Mouse (Mus musculus): ENCODE data around the gene Dnajb1. TPM values are rescaled to one million over a fixed set of nuclear protein-coding genes. Genes with fewer than 3 reads are reported as not detected.

The Dnajb1 gene
- total and polyA plus RNA-seq, 2 experiments: 8.3 to 18.2 TPM

DNA sequence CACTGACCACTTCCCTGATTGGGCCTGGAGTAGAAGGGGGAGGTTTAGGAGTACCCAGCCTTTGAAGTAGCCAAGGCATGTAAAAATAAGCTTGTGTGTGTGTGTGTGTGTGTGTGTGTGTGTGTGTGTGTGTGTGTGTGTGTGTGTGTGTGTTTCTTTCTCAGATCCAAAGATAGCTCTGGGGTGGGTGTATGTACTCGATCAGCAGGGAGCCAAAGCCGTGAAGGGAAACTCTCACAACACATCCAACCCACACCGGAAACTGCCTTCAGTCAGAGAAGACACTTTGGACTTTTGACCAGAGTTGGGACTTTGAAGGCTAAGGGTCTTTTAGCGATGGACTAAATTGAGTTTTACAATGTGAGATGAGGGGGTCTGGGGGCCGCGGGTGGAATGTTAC is 41.7 kb downstream of the Dnajb1 start:
- H3K9ac ChIP-seq (ENCODE audit: low read depth, low read length): no peak overlapping the region
- WGBS: 97% methylated on average over 6 of the region's 6 CpGs
- no peak for DNase-seq (ENCODE audit: extremely low read depth, low read depth, low spot score)
- no peak overlapping the region for H3K4me3 ChIP-seq (ENCODE audit: insufficient read depth, low read depth, low read length)
- no peaks in the 10 kb centered on the region for H3K27me3 ChIP-seq (ENCODE audit: control insufficient read depth, insufficient read depth, low read length)
- peaks cover 5% of the 10 kb centered on the region for H3K4me1 ChIP-seq (ENCODE audit: control insufficient read depth, insufficient read depth, low read length)
- no peaks in the 10 kb centered on the region for H3K79me2 ChIP-seq (ENCODE audit: control insufficient read depth, insufficient read depth, low read length)
- H3K27ac ChIP-seq (replicated peaks; ENCODE audit: insufficient read depth, low read depth, low read length): no peak overlapping the region
- TF ChIP-seq POLR2A (IDR thresholded peaks at IDR 0.05; ENCODE audit: extremely low read depth, insufficient read depth, low read length) (no peak), CTCF (IDR thresholded peaks at IDR 0.05; ENCODE audit: low read depth, low read length) (no peak)
- no peaks in the 10 kb centered on the region for H3K36me3 ChIP-seq (ENCODE audit: control insufficient read depth, insufficient read depth, low read length)

DNA sequence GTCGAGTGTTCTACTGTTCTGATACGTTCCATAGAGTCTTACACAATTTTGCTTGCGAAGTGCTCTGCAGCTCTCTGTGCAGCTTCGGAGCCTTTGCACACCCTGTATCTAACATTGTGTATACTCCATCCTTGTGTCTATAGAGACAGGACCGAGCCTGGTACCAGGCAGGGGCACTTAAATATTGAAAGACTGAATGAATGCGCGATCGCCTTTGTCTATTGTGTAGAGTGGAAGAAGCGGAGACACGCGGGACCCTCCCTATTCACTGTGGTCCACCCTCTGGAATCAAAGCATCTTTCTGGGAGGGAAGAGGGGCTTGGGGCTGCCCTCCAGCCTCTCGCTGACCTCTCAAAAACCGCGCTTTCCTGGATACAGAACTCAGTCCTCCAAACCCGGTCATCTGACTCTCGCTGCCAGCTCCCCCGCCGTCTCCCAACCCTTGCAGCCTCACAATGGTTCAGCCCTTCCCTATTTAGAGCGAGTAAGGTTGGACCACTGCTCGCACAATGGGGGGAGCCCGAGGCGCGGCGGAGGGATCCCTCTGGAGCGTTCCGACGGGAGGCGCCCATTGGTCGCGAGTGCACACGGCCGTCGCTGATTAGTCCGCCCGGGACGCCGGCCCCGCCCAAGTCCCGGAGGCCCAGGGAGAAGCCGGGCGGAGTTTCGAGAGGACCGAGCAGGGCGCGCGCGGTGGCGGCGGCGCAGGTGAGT is 44.2 kb downstream of the Dnajb1 start, which contains the start of gene Gipc1:
Gene Gipc1 (plus strand): TSS at position 648 of the 714 bp plus-strand sequence.
- Histone ChIP-seq H3K36me3 (ENCODE audit: control insufficient read depth, insufficient read depth, low read length) (no peaks in the 10 kb centered on the region), H3K4me1 (ENCODE audit: control insufficient read depth, insufficient read depth, low read length) (peaks cover 5% of the 10 kb centered on the region), H3K79me2 (ENCODE audit: control insufficient read depth, insufficient read depth, low read length) (no peaks in the 10 kb centered on the region), H3K27ac (replicated peaks; ENCODE audit: insufficient read depth, low read depth, low read length) (0 out of 2 replicates have a peak within 1 kb of the TSS, but pooled peaks have one; percentile 13), H3K9ac (ENCODE audit: low read depth, low read length) (peak within 1 kb of the TSS; percentile 84), H3K4me3 (ENCODE audit: insufficient read depth, low read depth, low read length) (peak within 1 kb of the TSS; percentile 77), H3K27me3 (ENCODE audit: control insufficient read depth, insufficient read depth, low read length) (no peaks in the 10 kb centered on the region)
- TF ChIP-seq CTCF (IDR thresholded peaks at IDR 0.05; ENCODE audit: low read depth, low read length) (no peak), POLR2A (IDR thresholded peaks at IDR 0.05; ENCODE audit: extremely low read depth, insufficient read depth, low read length) (no peak)
- peak; percentile 91 for DNase-seq (ENCODE audit: extremely low read depth, low read depth, low spot score)
- WGBS: 3% methylated on average over 50 of the region's 50 CpGs

DNA sequence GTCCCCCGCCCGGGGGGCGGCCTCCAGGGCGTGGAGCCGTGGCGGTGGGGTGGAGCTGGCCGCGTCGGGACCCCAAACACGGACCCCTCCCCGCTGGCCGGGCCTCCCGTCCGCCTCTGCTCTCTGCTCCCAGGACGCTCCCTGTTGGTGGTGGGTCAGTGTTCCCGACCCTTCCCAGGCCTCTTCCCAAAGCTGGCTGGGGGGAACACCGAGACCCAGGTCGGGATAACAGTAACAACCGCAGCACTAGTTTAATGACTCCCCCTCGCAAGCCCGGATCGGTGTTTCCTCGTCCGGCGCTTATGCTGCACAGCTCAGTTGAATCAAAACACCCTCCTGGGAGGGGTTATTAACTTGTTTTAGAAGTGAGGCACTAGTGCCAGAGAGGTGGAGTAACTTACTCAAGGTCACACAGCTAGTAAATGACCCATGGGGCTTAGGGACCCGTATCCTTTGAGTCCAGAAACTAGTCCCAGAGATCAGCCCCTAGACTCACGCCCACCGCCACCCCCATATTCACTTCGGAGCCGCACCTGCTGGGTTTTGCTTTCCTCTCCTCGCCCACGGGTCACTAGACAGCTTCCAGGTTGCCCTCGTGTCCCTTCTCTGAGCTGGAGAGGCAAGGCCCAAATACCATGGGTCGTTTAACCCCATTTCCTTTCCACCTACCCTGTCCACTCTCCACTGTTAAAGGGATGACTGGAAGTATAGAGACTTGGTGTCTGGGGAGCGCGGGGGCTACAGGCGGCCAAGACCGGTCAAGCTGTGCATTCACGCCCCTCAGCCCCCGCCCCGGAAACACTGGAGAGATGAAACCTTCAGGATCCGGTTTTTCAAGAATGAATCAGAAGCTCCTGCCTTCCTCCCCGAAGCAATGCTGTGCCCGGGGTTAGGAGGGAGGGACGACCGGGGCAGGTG is 45.0 kb downstream of the Dnajb1 start:
- H3K4me1 ChIP-seq (ENCODE audit: control insufficient read depth, insufficient read depth, low read length): peaks cover 5% of the 10 kb centered on the region
- no peaks in the 10 kb centered on the region for H3K36me3 ChIP-seq (ENCODE audit: control insufficient read depth, insufficient read depth, low read length)
- DNase-seq (ENCODE audit: extremely low read depth, low read depth, low spot score): peak; percentile 31
- TF ChIP-seq CTCF (IDR thresholded peaks at IDR 0.05; ENCODE audit: low read depth, low read length) (no peak), POLR2A (IDR thresholded peaks at IDR 0.05; ENCODE audit: extremely low read depth, insufficient read depth, low read length) (0 out of 2 replicates have a peak, but pooled peaks have one; percentile 59)
- peak overlapping the region; percentile 77 for H3K4me3 ChIP-seq (ENCODE audit: insufficient read depth, low read depth, low read length)
- no peaks in the 10 kb centered on the region for H3K27me3 ChIP-seq (ENCODE audit: control insufficient read depth, insufficient read depth, low read length)
- H3K9ac ChIP-seq (ENCODE audit: low read depth, low read length): peak overlapping the region; percentile 84
- no peaks in the 10 kb centered on the region for H3K79me2 ChIP-seq (ENCODE audit: control insufficient read depth, insufficient read depth, low read length)
- 0 out of 2 replicates have a peak overlapping the region, but pooled peaks have one; percentile 13 for H3K27ac ChIP-seq (replicated peaks; ENCODE audit: insufficient read depth, low read depth, low read length)
- 3% methylated on average over 46 of the region's 46 CpGs for WGBS

DNA sequence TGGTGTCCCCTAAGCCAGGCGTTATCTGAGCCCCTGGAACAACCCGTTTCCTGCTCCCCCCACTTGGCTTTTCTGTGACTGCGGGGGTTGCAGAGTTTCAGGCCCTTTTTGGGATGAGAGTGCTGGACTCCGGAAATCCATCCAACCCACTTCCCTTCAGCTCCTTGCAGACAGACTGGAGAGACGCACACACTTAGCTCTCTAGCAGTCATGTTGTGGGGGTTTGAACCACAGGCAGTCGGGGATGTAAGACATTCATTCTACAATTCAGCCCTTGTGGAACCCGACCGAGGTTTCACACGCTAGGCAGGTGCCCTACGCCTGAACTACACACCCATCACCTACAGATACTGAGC is 45.6 kb downstream of the Dnajb1 start:
- no peak for DNase-seq (ENCODE audit: extremely low read depth, low read depth, low spot score)
- Histone ChIP-seq H3K27me3 (ENCODE audit: control insufficient read depth, insufficient read depth, low read length) (no peaks in the 10 kb centered on the region), H3K27ac (replicated peaks; ENCODE audit: insufficient read depth, low read depth, low read length) (no peak overlapping the region), H3K36me3 (ENCODE audit: control insufficient read depth, insufficient read depth, low read length) (no peaks in the 10 kb centered on the region), H3K4me1 (ENCODE audit: control insufficient read depth, insufficient read depth, low read length) (peaks cover 5% of the 10 kb centered on the region), H3K4me3 (ENCODE audit: insufficient read depth, low read depth, low read length) (peak overlapping the region; percentile 77; the same call in 1 of the 2 replicates), H3K79me2 (ENCODE audit: control insufficient read depth, insufficient read depth, low read length) (no peaks in the 10 kb centered on the region), H3K9ac (ENCODE audit: low read depth, low read length) (peak overlapping the region; percentile 6; the same call in 1 of the 2 replicates)
- WGBS: 62% methylated on average over 10 of the region's 10 CpGs
- TF ChIP-seq POLR2A (IDR thresholded peaks at IDR 0.05; ENCODE audit: extremely low read depth, insufficient read depth, low read length): no peak
- TF ChIP-seq CTCF (IDR thresholded peaks at IDR 0.05; ENCODE audit: low read depth, low read length): no peak

DNA sequence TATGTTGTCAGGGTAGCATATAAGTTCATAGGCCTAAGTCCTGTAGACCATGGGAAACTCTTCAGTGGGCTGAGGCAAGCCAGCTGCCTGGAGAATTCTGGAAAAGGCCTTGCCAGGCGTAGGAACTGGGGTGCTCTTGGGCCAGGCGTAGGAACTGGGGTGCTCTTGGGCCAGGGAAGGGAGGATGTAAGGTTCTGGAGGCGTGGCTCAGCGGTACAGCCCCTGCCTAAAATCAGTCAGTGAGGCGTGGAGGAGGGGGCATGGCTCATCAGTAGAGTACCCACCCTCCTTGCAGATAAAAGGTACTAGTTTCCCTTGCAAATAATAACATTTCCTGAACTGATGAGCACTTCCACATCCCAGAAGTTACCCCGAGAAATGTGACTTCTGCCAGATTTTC is 46.7 kb downstream of the Dnajb1 start:
- Histone ChIP-seq H3K4me3 (ENCODE audit: insufficient read depth, low read depth, low read length) (no peak overlapping the region), H3K36me3 (ENCODE audit: control insufficient read depth, insufficient read depth, low read length) (no peaks in the 10 kb centered on the region), H3K4me1 (ENCODE audit: control insufficient read depth, insufficient read depth, low read length) (peaks cover 5% of the 10 kb centered on the region), H3K9ac (ENCODE audit: low read depth, low read length) (no peak overlapping the region), H3K79me2 (ENCODE audit: control insufficient read depth, insufficient read depth, low read length) (no peaks in the 10 kb centered on the region), H3K27me3 (ENCODE audit: control insufficient read depth, insufficient read depth, low read length) (no peaks in the 10 kb centered on the region), H3K27ac (replicated peaks; ENCODE audit: insufficient read depth, low read depth, low read length) (no peak overlapping the region)
- DNase-seq (ENCODE audit: extremely low read depth, low read depth, low spot score): no peak
- WGBS: 88% methylated on average over 6 of the region's 6 CpGs
- TF ChIP-seq POLR2A (IDR thresholded peaks at IDR 0.05; ENCODE audit: extremely low read depth, insufficient read depth, low read length): no peak
- TF ChIP-seq CTCF (IDR thresholded peaks at IDR 0.05; ENCODE audit: low read depth, low read length): no peak

Measured in liver, adult 2 months (tissue).